Mouse (Mus musculus) left cerebral cortex, adult 18-20 months (tissue): ENCODE measurements around the gene Dicer1. TPM values are rescaled to one million over a fixed set of nuclear protein-coding genes. Genes with fewer than 3 reads are reported as not detected.

Experiments used
- DNase-seq, 2 experiments: peaks; one replicate each; pipeline ENCODE4 v3.0.0; 2021 to 2022; ENCODE audit warnings: low spot score in 2 of 2, mixed read lengths in 1 of 2
- long read RNA-seq, 2 experiments: library from polyadenylated mRNA; stranded (forward); transcript quantifications; one replicate each; pipeline ENCODE4 v2.0.0; 2021
- total RNA-seq, 2 experiments: library from RNA; stranded (reverse); gene quantifications; 2 replicates each; pipeline ENCODE4 v1.2.3; 2021

Gene Dicer1
- 10 to 100 TPM; 37.0 to 38.2 TPM for total RNA-seq
- long read RNA-seq, experiment 1, partial matches to known transcripts: 2 of 10 reads
- long read RNA-seq, experiment 1, other reads (novel, unspliced or antisense): 8 of 10 reads
- long read RNA-seq, experiment 2, partial matches to known transcripts: 2 of 7 reads
- long read RNA-seq, experiment 2, other reads (novel, unspliced or antisense): 5 of 7 reads

GRCm38 (mm10) chr12:104751814-104752765, at the start of gene Dicer1:
Gene Dicer1 (minus strand): TSS chr12:104751952.
- DNase-seq: peak; percentile 98 to 99

GRCm38 (mm10) chr12:104799365-104799764, 47.6 kb upstream of the Dicer1 start:
- no peak for DNase-seq

- DNase-seq: no peak
Measured at GRCm38 (mm10) chr12:104797905-104798304, 46.2 kb upstream of the Dicer1 start.

DNA sequence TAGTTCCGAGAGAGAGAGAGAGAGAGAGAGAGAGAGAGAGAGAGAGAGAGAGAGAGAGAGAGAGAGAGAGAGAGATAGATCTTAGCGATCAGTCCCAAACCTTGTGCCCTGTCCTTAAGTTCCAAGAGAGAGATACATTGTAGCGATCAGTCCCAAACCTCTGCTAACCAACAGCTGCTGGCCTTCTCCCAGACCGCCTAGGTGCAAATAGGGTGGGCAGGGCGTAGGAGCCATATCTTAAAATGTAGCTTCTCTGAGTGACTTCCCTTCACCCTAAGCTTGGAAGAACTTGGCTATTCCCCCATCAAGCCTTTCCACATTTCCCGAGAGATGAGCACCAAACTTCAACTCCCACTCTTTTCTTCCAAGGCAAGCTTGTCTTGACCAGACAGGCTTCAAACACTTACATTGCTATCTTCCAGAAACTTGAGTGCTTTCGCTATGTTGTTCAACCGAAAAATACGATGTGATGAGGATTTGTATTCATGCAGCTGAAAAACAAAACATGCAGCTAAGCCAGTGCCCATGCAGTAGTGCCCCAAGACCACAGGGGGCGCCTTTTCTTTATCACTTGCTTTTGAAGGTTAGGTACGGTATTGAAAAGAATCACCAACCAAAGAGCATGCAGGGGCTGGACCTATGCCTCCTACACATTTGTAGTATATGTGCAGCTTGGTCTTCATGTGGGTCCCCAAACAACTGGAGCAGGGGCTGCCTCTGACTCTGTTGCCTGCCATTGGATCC, 45.1 kb upstream of the Dicer1 start:
- no peak for DNase-seq

DNA sequence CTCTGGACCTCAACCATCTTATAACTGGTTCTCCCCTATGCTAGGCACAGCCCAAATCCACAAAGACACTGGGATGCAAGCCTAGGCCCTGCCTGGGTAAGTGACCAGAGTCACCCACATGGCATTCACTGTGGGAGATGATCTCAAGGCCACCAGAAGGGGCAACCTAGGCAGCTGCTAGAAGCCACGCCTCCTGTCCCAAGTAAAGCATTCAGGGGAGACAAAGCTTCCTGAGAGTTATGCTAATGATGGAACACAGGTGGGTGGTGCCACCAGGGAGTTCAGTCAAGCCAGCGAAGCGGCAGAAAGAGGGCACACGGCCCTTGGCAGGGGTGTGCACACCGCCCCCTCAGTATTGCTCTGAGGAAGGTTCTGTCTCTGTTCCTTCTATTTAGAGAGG, 43.2 kb upstream of the Dicer1 start:
- no peak for DNase-seq

GRCm38 (mm10) chr12:104793486-104793885, 41.7 kb upstream of the Dicer1 start:
- DNase-seq: no peak

- no peak for DNase-seq
Measured at GRCm38 (mm10) chr12:104777603-104778002, 25.9 kb upstream of the Dicer1 start.

DNA sequence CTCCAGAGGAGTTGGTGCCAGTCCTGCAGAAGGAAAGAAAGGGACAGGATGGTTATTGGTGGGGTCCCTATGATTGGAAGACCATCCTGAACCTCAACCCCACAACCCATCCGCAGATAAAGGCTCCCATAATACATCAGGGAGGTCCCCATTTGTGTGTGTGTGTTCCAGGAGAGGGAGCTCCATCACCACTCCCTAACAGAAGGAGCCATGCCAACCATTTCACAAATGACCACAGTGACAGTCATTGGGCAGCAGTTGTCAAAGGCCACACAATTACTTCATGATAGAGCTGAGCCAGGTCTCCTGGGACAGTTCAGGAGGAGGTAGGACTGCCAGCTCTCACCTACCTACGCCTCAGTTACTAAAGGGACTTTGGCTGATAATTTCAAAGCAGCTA, 20.2 kb upstream of the Dicer1 start:
- DNase-seq: no peak

DNA sequence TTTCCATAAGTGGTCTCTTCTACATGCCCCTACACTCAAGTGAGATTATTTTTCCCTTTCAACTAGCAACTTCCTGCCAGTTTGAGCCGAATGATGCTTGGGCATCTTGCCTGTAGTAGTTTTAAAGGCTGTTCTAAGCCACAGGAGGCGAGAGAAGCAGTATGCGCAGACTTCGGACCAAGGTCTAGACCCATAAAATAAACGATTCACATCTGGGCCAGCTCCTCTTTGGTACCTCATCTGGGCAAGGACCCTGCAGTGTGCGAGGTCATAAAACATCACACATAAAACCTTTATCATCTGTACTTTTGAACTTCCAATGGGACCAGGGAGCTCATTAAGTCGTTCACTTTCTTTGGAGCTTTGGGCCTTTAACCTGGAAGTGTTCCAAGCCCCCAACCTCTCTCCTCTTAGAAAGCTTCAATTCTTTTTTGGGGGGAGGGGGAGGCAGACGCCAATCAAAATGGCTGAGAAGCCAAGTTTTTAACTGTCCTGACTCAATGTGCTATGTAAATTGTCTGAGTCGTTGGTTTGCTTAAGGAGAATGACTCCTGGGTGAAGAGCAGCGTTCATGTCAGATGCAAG, 17.5 kb upstream of the Dicer1 start:
- no peak for DNase-seq

DNA sequence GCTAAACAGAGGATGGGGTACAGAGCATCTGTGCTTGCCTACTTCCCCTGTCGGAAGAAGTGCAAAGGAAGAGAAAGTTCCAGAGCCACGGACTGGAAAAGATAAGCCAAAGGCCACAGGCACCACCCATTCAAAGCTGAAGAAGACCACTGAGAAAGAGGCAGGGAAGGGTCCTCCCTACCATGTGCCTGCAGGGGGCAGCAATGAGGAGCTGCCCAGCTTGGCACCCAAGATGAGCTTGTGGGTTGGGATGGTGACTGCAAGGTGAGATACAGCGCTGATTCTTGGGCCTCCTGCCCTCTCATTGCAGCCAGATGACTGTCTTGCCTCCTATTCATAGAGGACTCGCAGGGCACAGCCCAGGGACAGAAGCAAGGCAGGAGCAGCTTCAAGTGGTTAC, 15.4 kb upstream of the Dicer1 start:
- no peak for DNase-seq

DNA sequence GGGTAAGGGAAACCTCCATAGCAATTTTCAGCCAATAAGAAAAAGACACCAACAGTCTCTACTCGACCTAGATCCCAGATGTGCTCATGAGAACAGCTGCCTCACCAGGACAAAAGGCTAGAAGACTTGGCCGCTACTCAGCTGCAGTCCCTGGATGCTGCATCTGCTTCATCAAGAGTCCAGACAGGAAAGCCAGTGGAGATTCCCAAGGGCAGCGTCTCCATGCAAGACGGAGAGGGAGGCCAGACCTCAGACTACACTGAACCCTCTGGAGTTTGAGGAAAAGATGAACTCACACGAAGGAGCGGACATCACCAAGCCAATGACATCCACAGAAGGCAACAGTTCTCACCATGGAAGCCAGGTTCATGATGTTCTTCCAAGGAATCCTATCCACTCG, 14.0 kb upstream of the Dicer1 start:
- no peak for DNase-seq

DNA sequence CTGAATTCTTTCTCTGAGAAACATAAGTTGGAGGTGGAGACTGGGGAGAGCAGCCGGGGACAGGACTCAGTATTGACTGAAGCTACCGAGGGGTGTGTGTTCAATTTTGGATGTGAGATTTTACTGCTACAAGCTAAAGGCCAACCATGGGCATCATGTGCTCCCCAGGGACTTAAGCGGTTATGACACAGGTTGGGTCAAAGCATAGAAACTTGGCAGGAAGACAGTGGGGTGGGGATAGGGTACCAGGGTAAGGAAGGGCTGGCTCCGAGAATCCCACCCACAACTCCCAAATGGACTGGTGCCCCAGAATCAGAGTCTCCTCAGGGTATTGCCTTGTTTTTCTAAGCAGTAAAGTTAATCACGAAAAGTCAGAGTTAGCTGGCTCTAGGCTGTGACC, 13.4 kb upstream of the Dicer1 start:
- no peak for DNase-seq

DNA sequence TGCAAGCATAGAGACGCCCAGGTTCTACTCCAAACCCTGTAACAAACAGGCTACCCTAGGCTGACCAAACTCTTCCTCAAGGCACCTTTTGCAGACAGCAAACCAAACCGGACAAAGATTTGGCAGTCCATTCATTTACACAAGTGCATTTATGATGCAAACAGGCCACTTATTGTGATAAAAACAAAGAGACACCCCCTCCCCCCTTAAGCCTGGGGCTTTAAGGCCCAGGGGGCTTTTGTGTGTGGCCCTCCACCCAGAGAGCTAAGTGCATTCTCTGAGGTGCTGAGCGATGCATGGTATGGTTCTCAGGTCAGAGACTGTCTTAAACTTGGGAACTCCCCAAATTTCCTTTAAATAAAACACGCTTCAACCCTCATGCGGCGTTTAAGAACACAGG, 12.2 kb upstream of the Dicer1 start:
- no peak for DNase-seq

DNA sequence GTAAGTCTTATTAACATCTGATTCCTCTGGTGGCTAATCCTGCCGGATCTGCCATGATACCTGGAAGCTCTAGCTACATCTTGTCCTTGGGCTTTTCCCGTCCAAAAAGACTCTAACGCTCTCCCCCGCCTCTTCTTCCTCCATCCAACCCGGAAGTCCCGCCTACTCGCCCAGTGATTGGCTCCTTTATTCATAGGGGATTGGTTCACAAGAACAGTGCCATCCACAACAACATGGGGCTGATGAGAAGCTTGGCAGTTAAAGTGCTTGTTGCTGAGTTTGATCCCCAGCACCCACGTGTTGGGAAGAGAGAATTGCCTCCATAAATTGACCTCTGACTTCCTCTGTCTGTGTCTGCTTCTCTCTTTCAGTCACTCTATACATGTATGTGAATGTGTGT, 9.7 kb upstream of the Dicer1 start:
- DNase-seq: no peak

DNA sequence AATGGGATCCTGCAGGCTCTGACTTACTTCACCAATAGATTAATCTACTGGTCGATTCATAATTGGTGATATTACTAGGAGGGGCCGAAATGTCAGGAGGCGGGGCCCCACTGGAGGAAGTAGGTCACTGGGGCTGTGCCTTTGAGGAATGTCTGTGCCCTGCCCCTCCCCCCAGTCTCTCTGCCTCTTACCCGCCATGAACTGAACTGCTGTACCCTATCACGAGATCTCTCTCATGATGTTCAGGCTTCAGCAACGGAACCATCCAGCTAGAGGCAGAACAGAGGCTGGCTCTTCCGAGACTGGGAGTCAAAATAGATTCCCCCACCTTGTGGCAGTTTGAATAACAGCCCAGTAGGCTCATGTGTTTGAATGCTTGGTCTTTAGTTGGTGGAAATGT, 6.3 kb upstream of the Dicer1 start:
- DNase-seq: no peak

- no peak for DNase-seq
Measured at GRCm38 (mm10) chr12:104753686-104754085, 1.9 kb upstream of the Dicer1 start.

DNA sequence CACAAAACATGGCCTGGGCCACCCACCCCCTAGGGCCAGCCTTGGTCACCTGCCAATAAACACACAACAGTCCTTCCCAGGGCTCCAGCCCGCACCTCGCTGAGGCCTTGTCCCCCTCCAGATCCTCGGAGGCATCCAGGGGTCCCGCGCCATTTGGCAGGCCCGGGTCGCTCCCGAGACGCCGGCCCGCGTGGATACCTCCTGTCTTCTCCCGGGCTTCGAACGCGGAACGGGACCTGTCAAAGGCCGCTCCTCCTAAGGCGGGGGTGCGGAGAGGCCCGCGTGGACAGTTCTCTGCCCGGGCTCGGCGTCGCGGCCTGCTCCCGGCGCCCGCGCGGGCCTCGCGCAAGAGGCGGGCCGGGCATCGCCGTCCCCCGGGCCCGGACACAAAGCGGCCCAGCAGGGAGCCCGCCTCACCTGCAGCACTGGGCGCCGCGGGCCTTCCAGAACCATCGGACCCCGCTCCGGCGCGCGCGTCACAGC, 380 bp downstream of the Dicer1 start:
- DNase-seq: peak in 1 of 2 experiments; percentile 10

DNA sequence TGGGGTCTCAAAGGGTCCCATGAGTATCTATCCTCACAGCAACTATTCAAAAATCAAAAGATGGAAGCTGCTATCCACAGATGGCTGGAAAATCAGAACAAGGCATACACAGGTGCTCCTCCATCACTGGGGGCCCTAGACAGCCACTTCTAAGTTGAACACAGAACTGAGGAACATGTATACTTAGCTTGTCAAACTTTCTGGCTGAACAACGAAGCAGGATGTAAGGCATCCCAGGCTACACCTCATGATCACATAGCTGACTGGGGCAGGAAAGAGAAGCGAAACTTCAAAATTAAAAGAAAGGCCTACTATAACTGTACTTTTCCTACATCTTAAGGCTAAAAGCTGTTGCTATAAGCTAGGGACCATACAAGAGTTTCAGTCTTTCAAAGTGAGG, 2.8 kb downstream of the Dicer1 start:
- DNase-seq: no peak

- no peak for DNase-seq
Measured at GRCm38 (mm10) chr12:104747252-104747651, 4.5 kb downstream of the Dicer1 start.

DNA sequence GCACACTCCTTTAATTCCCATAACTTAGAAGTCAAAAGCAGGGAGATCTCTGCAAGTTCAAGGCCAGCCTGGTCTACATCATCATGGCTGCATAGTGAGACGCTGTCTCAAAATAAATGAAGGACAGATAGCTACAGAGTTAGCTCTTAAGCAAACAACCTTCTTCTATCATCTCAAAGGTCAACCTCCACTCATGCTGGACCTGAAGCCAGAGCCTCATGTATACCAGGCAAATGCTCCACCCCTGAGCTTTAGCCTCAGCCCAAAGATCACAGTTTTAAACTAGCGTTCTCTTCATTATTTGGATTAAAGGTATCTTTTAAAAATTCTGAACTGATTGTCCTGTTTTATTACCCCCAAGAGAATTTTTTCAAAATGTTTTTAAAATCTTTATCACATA, 5.2 kb downstream of the Dicer1 start:
- no peak for DNase-seq

- DNase-seq: no peak
Measured at GRCm38 (mm10) chr12:104743687-104744086, 8.1 kb downstream of the Dicer1 start.
